Mouse (Mus musculus) layer of hippocampus, postnatal 25 days (tissue): ENCODE results near the gene Vsx2. TPM values are rescaled to one million over a fixed set of nuclear protein-coding genes. Genes with fewer than 3 reads are reported as not detected.
"Not testable (repeated sequence)": the region's sequence is repeated elsewhere in the genome, so short reads cannot be mapped to it uniquely, and the experiment has no call there.

ENCODE experiments used
- DNase-seq, 2 experiments: peaks; one replicate each; pipeline ENCODE4 v3.0.0; 2022; ENCODE audit warnings: mixed read lengths in 2 of 2, low spot score in 1 of 2; ENCODE audit errors: extremely low spot score in 1 of 2
- total RNA-seq, 2 experiments: library from RNA; stranded (reverse); gene quantifications; 2 replicates each; pipeline ENCODE4 v1.2.3; 2021

The Vsx2 gene
- under 1 TPM; 0.12 to 0.22 TPM for total RNA-seq

DNA sequence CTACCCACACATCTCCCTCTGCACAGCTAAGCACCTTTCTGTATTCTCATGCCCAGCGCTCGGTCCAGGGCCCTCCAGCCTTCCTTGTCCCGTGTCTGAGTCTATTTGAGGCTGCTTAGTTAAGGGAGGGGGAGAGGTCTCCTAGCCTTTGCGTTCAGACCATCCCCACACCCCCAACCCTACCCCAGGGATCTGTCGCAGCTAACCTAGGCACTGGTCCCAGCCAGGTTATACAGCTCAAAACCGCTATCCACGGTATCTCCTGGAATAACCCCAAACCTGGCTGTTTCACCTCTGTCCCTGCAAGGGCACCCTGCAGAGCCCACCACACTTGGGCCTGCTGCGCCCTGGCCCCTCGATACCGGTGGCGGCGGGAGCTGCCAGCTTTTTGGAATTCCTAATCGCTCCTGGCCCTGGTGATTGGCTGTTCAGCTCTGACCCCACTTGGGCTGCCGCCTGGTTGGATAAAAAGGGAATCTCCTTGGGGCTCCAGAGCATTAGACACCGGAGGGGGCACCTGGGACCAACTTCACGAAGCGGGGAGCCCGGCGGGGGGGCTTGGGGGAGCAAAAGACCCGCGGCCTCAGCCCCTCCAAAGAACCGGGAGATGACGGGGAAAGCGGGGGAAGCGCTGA lies at the start of gene Vsx2:
Vsx2 (plus strand) TSS at position 427 of the 635 bp plus-strand sequence.
- no peak for DNase-seq

DNA sequence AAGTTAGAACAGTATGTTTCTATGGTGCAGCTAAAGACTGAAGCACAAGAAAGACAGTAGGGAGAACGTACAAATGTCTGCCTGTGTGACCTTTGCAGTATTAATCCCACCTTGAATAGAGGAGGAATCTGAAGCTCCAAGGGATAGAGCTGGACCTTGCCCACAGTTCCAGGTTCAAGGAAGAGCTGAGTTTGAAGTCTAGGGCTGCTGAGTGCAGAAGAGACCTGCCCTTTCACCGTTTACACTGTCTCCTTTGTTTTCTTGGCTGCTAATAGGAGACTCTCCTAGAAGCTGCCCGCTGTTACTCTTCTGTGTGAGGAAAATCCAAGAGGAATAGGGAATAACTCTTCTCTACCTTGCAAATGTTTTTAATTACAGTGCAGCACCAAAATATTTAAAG lies 45.8 kb upstream of the Vsx2 start:
- no peak for DNase-seq

DNA sequence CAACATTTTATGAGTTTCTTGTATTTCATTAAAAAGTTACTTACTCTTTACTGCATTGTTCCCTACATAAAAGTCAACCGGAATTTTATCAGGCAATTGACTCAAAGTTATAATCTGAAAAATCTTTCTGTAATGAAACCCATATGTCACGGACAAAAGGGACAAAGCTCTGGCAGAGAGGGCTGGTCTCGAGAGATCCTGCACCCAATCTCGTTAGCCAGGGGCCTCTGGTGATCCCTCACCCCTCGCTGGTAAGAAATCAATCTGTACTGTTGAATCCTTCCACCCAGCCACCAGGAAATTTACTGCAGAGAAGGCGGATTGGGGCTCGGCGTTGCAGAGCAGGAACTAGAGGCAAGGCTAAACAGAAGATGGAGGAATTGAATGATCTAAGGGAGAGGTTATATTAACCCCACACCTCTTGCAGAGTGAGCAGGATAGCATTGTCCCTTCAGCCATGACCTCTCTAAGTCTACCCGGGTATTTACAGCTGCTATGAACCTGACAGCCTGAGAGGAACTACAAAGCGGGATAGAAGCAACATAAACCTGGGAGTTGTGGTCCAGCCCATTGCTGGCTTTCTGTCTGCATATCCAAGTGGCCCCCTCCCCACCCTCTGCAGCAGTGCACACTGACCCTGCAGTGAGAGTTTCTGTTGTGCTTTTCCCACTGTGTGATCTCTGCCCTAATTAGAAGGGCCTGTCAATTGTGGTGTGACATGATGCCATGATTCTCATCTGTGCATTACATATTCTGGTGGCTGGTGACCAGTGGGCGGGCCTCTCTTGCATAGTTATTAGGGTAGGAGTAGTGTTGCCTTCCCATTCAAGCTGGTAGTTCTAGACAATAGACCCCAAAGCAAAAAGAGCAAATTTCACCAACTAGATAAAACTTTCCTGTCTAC lies 45.2 kb upstream of the Vsx2 start:
- no peak for DNase-seq

DNA sequence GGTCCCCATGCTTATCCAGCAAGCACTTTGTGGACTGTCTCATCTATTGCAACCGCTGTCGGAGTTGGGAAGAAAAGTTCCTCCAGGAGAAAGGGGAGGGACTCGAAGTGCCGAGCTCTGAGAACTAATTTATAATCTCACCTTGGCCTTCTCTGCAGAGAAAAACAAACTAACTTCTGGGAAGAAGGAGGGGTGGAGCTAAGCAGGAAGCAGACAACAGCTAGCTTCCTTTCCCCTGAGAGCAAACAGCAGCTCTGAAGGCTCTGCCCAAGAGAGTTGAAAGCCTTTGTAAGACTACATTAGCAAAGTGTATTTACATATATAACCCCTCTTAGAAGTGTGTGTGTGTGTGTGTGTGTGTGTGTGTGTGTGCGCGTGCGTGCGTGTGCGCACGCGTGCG lies 44.1 kb upstream of the Vsx2 start:
- no peak for DNase-seq

DNA sequence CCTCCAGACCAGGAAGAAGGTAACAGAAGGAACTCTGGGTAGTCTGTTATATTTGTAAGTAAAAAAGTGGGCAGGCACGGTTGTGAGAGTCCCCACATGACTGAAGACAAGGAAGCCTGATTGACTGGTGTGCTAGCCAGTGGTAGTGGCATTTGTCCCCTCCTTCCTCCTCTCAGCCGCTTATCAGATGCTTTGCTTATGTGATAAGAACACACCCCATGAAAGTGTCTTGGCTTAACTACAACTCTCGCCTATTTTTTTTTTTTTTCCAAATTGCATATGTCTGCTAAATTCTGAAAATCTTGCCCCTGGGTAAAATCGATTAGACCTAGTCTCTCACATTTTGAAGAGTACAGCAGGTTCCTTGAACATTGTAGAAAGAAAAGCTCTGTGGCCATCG lies 39.1 kb upstream of the Vsx2 start:
- DNase-seq, result no peak

DNA sequence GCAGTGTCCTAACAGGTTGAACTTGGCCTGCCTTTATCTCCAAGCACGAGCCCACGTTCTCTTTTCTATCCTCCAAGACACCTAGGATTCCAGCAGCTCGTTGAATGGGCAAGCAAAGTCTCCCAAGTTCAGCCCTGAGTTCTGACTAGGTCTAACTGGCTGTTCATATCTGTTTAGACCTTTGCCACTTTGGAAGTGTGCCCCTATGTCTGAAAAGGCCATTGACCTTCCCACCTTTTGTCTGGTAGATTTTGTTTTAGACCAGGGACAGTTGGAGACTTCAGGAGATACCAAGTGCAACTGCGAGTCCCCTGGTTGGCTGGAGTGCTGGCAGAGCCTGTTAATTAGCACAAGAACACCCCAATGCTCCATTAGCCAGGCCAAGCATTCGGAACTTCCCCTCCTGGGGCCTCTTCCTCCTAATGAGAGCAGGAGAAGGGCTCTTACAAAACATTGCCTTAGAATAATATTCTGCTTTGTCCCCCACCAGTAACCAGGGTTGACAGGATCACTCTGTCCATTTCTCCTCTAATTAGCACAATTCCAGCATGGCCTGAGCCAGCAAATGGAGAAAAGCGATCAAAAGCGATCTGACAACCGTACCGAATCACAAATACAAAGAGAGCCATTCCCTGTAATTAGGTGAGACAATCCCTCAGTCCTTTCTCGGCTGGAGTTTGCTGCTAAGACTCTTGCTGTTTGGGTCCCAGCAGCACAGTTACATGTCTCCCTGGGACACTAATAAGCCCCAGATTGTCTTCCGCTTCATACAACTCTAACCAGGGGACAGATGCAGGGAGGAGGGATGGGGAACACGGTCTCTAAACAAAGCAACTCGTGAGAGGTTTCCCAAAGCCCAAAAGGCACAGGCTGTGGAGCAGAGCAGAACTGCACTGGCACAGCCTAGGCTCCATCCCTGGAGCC lies 37.4 kb upstream of the Vsx2 start:
- no peak for DNase-seq

DNA sequence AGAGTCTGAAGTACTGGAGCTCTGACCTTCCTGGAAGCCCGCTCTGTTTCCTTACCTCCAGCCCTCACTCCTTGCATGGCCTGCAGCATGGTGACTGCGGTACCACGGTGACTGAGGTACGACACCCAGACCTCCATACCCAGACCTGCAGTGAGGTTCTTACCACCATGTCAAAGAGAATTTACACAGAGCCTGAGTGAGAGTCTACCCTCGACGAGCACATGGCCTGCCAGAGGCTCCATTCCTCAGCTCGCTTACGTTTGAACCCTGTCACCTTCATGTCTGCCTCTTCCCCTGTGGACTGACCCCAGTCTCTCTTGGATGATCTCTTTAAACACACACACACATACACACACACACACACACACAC lies 36.7 kb upstream of the Vsx2 start:
- no peak for DNase-seq

DNA sequence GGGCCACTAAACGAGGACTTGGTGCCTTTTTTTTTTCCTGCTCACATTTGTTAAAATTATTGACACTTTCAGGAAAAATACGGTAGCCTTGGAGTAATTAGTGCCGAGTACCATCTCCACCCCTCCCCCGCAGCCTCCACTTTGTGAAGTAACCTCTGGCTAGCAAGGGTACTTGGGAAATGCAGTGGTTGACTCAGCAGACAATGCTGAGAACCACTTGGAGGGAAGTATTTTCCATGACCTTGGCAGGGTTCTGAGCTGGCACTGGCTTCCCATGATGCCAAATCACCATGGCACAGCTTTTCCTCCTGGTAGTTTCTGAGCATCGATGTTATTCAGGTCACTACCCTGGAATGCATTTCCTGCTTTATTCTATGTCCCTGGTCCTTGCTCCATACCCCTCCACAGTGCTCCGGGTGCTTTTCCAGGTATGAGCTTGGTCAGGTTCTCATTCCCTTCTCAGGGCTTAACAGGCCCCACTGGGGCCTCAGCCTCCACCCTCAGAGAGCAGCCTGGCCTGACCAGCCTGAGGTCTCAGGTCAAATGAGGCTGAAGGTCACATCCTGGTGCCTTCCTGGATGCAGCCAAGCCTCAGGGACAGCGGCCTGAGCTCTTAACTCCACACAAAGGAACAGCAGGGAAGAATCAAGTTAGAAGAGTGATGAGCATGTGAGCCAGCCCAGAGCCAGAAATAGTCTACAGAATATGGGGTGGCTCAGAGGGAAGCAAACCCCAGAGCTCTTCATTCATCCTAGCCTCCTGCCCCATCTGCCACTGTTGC lies 35.7 kb upstream of the Vsx2 start:
- DNase-seq, result no peak

DNA sequence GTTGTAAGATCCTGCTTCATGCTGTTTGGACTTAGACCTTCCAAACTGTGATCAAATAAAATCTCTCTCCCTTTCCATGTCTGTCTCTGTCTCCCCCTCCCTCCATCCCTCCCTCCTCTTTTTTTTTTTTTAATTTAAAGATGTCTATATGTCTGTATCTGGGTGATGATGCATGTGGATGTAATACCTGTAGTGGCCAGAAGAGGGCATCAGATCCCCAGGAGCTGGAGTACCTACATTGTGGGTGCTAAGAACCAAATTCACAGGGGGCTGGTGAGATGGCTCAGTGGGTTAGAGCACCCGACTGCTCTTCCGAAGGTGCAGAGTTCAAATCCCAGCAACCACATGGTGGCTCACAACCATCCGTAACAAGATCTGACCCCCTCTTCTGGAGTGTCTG lies 30.0 kb upstream of the Vsx2 start:
- DNase-seq, result not testable (repeated sequence)

DNA sequence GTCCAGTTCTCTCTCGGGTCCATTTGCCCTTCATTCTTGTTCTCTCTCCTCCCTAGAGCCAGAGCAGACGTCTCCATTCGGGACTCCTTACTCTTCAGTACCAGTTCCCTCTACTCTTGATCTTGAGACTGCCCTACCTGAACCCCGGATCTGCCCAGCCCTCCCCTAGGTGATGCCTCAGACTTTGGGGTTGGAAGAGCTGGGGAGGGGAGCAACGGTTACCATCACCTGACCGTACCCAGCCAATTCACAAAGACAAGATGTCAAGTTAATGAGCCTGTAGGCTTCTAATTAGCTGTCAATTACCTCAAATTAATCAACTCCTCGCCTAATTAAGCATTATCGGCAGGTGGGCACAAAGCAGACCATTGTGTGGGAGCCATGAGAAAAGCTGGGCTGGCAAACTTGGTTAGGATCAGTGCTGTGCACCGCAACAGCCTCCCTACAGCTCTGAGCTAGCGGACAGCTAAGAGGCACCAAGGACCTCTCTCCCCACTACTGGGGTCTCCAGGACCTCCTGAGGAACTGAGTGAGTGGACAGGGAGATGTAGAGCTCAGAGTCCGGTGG lies 28.1 kb upstream of the Vsx2 start:
- DNase-seq, result no peak

DNA sequence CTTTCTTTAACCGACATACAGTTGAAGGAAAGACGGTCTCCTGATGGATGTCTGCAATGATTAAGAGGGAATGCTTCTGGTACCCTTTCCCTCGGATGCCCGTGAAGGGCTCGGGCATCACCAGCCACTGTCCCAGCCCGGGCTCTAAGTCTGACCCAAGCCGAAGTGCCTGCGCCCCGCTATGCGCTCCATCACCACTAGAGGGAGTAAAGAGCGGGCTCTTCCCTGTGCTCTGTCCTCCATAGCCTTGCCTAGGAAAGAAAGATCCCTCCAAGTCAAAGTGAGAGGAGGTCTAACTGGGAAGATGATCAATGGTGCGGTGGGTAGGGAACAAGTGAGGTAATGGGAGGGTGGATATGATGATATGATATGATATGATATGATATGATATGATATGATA lies 23.5 kb upstream of the Vsx2 start:
- DNase-seq, result peak; percentile 55 to 72

DNA sequence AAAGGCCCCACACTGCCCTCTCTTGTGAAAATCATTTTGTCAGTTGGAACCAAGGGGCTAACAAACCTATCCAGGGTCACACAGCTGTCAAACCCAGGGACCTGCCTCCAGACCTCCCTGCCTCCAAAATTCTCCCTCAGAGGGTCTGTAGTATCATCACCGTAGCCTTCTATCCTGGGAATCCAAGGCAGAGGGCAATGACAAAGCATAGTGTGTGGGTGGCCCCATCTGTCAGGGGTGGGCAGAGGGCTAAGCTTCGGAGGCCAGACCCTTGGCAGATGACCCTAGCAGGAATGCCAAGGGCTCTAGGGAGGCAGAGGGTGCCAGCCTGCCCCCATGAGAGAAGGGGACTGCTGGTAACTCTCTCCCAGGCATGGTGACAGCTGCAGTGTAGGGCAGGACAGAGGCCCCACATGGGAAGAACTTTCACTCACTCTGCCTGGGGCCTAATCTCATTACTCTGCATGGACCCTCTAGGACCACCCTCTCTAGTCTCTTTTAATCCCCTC lies 22.9 kb upstream of the Vsx2 start:
- no peak for DNase-seq

DNA sequence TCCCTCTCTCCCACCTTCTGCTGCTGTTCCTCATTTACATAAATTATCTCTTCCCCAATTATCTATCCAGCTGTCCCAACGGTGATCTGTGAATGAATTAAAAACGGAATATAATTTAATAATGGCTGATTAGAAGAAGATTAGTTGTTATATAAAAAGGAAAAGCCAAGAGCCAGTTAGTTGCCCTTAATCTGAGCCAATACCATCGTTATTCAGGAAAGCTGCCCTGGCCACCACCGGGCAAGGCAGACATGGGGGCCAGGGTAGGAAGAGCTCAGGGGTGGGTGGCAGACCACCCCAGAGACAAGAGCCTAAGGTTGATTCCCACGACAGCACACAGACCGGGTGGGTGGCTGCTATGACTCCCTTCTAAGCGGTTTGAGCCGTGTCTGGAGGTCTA lies 21.3 kb upstream of the Vsx2 start:
- DNase-seq, result no peak

DNA sequence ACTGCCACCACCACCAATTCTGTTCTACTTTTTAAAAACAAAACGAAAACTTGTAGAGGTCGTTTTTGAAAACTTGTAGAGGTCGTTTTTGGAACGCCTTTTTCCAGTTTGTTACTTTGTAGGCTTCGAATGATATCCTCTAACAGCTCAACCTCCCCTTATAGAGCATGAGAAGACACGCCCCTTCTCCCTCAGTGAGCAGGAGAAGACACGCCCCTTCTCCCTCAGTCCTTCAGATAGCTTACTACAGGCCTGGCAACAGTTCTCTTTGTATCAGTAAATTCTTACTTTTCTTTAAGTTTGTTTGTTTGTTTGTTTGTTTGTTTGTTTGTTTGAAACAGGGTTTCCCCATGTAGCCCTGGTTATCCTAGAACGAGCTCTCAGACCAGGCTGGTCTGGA lies 14.3 kb upstream of the Vsx2 start:
- DNase-seq, result no peak

DNA sequence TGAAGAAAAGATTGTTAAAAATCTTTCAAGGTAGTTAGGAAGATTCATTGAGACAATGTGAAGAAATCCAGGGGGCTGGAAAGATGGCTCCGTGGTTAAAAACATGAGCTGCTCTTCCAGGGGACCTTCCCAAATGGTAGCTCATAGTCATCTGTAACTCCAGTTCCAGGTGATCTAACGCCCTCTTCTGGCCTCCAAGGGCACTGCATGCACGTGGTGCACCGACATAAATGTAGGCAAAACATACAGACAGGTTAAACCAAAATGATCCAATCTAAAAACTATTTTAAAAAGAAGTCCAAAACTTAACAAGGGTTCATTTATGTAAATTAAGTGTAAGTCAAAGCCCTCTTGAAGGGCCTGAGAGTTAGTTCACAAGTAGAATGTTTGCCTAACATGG lies 7.0 kb upstream of the Vsx2 start:
- no peak for DNase-seq

DNA sequence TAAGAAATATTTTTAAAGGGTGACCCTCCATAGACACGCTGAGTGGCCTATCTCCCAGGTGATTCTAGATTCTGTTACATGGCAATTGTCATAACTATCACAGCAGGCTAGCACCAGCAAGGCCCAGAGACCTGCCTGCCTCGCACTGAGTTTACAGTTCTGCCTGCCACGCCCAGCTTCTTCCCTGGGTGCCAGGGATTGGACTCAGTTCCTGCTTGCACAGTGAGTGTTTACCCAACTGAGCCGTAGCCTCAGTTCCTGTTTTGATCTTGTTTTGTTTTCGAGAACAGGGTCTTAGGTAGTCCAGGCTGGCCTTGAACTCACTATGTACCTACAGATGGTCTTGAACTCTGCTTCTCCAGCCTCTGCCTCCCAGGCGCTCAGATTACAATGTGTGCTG lies 2.0 kb upstream of the Vsx2 start:
- no peak for DNase-seq

DNA sequence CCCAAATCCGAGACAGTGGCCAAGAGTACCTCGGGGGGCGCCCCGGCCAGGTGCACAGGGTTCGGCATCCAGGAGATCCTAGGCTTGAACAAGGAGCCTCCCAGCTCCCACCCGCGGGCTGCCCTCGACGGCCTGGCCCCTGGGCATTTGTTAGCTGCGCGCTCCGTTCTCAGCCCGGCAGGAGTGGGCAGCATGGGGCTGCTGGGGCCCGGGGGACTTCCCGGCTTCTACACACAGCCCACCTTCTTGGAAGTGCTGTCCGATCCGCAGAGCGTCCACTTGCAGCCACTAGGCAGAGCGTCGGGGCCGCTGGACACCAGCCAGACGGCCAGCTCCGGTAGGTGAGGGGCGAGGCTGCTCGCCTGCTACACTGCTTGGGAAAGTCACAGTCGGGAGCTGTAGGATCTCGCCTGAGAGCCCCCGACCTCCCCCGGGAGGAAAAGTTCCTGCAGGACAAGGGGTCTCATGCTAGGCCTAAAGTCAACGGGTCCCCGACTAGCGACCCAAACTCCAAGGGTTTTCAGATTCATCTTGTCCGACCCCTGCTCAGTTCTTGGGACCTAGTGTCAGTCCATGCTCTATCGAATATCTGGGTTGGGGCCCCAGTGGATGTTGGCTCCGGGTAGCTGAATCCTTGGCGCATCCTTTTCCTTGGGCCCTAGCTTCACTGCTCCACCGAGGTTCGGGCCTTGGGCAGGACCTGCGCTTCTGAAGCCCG lies 573 bp downstream of the Vsx2 start:
- no peak for DNase-seq

DNA sequence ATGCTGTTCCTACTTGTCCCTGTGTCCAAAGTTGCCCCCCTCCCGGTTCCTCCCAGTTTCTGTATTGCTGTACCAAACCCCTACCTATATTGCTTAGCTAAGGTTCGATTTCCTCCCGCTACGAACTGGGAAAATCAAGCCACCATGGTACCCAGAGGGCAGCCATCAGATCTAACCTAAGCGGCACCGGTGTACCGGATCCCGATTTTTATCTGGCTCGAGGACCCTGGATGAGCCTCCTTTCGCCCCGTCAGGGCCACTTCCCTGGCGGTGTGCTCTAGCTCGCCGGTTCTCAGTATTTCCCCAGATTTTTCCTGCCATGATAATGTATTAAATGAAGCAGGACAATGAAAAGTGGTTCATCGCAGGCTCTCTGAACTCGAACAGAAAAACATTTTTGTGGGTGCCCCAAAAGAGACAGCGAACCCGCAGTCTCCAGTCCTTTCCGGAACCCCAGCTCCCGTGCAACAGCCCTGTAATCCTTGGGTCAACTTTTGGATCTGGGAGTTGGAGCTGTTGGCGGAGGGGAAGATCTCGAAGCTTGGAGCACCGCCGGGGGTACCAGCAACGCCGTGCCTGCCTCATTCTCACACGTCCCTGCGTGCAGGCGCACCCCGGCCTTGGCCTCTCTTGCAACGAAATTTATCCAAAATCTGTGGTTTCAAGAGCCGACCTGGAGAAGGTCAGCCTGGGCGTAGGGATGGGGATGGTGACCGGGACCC lies 1.3 kb downstream of the Vsx2 start:
- no peak for DNase-seq
